Mouse (Mus musculus): Measurements from ENCODE around the gene Lrrc10.

DNA sequence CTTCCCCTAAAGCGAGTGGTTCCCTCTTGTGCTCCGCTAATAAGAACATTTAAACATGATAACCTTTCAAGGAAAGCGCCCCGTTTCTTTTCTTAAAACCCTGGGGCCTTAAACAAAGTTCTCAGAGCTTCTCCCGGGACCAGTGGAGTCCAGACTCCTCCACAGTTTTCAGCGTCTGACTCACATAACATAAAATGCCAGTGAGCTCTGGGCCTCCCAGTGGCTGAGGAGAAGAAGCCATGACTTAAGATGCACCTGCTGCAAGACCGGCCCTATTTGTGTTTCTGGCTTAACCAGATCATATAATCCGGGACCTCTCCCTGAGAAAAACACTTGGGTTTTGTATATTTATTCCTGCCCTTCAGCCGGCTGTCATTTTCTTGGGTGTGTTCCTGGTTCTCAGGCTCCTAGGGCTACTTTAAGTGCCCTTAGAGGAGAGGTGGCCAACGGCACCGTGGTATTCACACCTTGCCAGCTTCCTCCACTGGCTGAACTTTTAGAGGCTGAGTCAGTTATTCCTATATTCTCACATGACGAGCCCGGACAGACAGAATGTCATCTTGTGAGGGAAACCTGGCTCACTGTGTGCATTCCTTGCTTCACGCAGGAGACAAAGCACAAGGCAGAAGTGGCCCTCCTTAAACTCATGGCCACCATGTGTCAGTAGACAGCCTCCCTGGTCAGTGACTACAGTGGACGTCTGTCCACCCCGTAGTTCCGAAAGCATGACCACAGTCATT is 46.3 kb upstream of the Lrrc10 start:
- TF ChIP-seq POLR2A (IDR thresholded peaks at IDR 0.05; ENCODE audit: borderline replicate concordance, low read depth, low read length) (no peak), CTCF (IDR thresholded peaks at IDR 0.05; ENCODE audit: low read depth, low read length) (no peak)

Data from bone marrow macrophage, adult 2 months (primary cell).